Mouse (Mus musculus) cerebellum, adult 11-12 months (tissue): Measurements from ENCODE around the gene Hist1h2af.

ENCODE experiments used
- DNase-seq: peaks from one replicate; pipeline ENCODE4 v3.0.0; 2022

Hist1h2af gene

GRCm38 (mm10) chr13:23515826-23516620 lies 17.7 kb upstream of the Hist1h2af start:
- DNase-seq, result no peak

GRCm38 (mm10) chr13:23516822-23517602 lies 16.7 kb upstream of the Hist1h2af start:
- DNase-seq, result peak; percentile 54

DNA sequence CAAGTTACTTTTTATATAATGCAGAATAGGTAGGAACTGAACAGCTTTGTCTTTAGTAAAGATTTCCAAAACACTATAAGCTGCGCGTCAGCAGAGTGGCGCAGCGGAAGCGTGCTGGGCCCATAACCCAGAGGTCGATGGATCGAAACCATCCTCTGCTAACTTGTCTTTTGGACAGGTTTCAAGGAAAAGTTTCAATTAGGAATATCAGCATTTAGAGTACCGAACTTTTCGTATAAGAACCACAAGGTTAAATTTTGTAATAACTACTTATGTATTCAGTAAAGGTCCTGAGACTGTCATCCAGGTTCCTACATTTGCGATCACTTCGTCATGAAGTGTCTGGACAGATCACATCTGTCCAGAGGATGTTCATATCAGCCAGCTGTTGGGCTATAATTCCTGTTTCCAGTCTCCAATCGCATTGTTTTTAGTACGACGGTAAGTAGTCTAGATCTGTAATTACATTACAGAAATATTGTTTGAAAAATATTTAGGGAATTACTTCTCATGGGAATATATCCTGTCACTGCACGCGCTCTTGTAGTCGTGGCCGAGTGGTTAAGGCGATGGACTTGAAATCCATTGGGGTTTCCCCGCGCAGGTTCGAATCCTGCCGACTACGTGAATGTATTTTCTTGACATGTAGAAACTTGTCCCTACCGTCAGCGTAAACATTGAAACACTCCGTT lies 16.0 kb upstream of the Hist1h2af start:
- peak; percentile 82 for DNase-seq

- no peak for DNase-seq
These were observed 15.5 kb upstream of the Hist1h2af start for GRCm38 (mm10) chr13:23518295-23518603.

DNA sequence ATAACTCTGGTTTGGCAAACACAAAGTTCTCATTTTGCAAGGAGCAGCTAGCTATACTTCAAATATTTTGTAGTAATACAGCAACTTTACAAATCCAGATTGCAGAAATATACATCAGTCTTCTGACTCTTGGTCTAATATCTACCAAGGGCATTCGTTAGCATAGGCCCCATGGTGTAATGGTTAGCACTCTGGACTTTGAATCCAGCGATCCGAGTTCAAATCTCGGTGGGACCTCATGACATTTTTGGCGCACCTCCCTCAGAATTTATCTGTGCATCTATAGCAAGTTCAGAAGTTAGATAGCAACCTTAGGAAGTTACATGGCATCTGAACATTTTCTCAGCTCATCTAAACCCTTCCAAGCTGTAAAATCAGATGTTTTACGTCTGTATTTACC lies 14.8 kb upstream of the Hist1h2af start:
- peak; percentile 71 for DNase-seq

- DNase-seq, result peak; percentile 68
These were observed 14.3 kb upstream of the Hist1h2af start for GRCm38 (mm10) chr13:23519416-23519815.

DNA sequence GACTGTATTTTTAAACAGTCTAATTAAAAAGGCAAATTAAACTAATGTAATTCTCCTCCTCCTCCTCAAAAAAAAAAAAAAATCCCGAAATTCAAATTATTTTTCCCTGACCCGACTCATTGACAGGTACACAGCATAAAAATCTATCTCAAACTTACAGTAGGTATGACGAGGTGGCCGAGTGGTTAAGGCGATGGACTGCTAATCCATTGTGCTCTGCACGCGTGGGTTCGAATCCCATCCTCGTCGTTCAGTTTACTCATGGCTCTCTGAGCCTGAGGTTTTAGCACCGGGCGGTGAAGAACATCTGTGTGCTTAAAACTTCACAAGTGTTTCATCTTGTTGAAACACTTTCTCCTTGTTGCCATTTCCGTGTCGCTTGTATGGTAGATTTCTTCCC lies 12.0 kb upstream of the Hist1h2af start:
- peak; percentile 73 for DNase-seq

DNA sequence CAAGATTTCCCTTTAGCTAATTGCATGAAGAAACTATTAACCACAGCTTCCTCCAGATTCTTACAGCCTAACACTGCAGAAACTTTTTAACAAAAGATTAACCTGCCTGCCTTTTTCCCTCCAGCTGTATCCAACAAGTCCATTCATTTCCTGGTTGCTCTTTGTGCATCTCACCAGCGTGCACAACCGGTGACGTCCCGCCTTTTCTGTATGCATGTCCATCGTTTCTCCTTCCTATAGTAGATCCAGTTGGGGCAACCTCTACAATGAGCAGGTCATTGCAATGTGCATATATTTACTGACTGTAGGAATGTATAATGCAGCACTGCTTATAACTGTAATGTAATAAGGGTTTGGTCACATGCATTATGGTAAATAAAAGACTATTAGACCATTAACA lies 9.7 kb upstream of the Hist1h2af start:
- no peak for DNase-seq

DNA sequence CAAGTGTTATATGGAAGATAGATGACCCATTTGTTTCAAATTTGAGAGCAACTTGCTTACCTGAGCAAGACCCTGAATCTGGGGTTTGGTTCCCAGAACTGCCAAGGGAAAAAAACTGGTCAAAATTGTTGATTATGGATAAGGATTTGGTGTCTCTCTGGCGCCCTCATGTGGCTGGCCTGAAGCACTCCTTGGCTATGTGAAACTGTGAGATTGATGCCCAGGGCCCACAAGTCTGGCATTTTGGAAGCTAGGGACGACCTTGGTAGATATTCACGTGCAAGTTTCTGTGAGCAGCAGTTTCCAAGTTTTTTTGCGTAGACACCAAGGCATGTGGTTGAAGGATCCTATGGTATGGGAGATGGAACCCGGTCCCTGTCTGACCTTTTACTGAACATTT lies 9.1 kb upstream of the Hist1h2af start:
- peak; percentile 64 for DNase-seq

DNA sequence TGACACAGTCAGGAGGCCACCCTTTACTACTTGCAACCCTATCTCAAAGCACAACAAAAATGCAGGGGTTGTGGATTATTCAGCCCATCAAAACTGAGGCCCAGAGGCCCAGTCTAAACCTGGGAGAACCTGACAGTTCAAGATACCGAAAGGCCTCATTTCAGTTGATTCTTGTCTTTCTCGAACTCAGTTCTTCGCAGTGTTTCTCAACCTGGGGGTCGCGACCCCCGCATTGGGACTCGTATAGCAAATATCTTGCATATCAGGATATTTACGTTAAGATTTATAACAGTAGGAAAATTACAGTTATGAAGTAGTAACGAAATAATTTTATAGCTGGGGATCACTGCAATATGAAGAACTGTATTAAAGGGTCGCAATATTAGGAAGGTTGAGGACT lies 7.8 kb upstream of the Hist1h2af start:
- DNase-seq, result no peak

DNA sequence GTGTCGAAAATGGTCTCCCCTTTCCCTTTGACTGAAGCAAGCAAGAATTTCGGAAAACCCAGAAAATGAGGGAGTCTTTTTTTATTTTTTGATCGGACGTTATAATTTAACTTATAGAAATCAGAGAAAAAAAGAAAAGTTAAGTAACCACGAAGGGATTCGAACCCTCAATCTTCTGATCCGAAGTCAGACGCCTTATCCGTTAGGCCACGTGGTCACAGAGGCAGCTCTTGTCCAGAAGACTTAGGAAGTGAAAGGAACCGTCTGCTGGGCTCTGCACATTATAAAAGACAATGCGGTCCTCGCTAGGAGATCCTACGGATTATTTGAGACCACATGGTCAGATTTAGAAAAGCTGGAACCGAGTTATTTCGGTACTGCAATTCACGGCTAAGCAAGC lies 7.4 kb upstream of the Hist1h2af start:
- peak; percentile 84 for DNase-seq

DNA sequence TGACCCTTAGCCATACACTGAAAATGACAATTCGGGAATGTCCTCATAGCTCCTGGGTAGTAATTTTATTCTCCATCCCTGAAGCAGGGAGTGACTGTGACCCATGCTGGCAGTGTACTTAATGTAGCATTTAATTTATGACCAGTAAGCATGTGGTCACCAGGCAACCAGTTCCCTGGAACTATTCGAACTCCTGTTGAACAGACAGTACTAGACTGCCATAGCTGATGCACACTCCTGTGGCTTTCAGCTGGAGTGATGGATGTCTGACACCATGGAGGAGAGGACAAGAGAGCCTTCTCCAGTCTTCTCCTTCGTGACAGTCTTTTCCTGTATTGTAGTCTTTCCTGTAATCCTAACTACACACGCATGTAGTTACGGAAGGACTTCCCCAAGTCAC lies 4.7 kb upstream of the Hist1h2af start:
- DNase-seq, result no peak

GRCm38 (mm10) chr13:23529480-23530165 lies 4.1 kb upstream of the Hist1h2af start:
- no peak for DNase-seq

GRCm38 (mm10) chr13:23530181-23530900 lies 3.4 kb upstream of the Hist1h2af start:
- DNase-seq, result peak; percentile 55

DNA sequence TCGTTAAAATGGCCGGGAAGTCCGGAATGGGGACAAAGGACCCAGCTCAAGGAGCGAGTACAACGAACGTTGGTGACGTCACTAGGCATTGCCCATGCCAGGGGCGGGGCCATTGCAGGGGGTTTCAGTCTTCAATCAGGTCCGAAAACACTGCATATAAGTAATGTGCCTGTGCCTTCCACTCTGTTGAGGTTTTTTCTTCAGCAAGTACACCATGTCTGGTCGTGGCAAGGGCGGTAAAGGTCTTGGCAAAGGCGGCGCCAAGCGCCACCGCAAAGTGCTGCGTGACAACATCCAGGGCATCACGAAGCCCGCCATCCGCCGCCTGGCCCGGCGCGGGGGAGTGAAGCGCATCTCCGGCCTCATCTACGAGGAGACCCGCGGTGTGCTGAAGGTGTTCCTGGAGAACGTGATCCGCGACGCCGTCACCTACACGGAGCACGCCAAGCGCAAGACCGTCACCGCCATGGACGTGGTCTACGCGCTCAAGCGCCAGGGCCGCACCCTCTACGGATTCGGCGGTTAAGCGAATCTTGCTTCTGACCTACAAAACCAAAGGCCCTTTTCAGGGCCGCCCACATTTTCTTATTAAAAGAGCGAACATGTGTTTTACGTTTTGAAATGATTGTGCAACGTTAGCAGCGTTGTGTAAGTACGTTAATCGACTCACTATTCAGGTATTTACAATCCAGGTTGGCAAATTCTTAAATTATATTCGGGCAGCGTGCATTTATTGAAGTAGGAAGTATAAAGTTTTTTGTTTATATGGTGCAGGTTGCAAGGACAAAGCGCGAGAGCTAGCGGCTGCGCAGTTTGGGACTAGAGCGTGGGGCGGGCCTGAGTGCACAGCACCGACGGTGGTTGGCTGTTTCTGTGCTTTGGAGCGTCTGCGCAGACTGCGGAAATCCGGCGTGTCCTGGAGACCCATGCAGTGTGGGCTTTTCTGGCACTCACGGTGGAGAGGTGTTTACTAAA lies 2.5 kb upstream of the Hist1h2af start, which contains the start of gene Hist1h4h:
Gene Hist1h4h, plus strand, starts transcription at position 150 of the 975 bp plus-strand sequence.
- DNase-seq, result peak; percentile 98

- no peak for DNase-seq
These were observed 1.2 kb upstream of the Hist1h2af start for GRCm38 (mm10) chr13:23532262-23533075.

DNA sequence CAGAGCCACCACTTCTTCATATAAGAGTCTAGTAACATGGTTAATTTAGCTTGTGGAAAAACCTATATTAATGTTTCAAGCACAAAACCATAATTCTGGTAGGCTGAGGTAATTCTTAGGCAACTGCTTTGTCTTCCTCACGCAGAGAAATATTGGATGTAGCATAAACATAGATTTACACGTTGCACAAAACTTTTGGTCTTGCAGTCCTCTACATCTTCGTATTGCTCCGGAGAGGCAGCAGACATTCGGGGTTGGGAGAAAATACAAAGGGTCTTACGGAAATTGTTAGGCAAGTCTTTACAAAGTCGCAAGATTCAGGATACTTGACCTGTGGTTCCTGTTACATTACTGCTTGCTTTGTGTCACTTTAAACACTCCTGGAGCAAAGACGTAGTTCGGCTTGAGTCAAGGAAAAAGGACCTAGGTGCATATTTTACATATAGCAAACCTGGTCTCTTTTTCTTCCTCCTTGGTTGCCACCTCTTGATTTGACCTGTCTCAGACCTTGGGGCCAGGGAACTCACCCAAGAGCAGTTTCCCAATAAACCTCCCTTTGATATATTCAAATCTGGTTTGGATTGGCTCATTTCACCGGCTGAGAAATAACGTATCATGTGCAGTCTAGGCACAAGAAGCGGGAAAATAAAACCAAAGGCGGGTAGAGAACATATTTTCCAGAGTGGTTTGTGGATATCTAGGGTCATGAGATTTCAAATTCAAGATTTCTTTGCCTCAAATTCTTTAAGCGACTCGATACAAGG lies 844 bp downstream of the Hist1h2af start:
- DNase-seq, result no peak

DNA sequence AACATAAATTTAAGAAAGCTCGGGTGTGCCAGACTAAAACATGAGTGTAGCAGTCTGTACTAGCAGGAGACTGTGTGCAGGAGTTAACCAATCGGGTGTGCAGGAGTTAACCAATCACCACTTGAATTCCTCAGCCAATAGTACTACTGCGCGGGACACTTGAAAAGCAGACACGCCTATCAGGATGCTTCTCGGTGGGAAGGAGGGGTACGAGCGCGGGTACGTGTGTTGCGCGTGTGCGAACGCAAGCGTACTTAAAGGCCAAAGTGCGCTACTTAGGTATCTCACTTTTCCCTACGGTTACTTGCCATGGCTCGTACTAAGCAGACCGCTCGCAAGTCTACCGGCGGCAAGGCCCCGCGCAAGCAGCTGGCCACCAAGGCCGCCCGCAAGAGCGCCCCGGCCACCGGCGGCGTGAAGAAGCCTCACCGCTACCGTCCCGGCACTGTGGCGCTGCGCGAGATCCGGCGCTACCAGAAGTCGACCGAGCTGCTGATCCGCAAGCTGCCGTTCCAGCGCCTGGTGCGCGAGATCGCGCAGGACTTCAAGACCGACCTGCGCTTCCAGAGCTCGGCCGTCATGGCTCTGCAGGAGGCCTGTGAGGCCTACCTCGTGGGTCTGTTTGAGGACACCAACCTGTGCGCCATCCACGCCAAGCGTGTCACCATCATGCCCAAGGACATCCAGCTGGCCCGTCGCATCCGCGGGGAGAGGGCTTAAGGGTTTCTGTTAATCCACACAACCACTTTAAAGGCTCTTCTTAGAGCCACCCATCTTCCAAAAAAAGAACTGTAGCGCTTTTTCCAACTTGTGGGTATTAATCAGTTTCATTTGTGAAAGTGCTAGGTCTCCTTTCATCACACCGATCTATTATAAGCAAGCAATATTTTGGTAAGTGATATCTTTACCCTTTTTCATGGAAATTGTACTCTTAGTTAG lies 1.7 kb downstream of the Hist1h2af start, which contains the start of gene Hist1h3g:
Gene Hist1h3g, plus strand, starts transcription at position 286 of the 939 bp plus-strand sequence.
- DNase-seq, result peak; percentile 84
